Mouse (Mus musculus): ENCODE results near the gene Tspyl1. TPM values are rescaled to one million over a fixed set of nuclear protein-coding genes. Genes with fewer than 3 reads are reported as not detected.

Gene Tspyl1
- polyA plus RNA-seq, 1 experiment from 2014 or later = 69.7 TPM

- ATAC-seq (ENCODE audit: insufficient read depth, low FRiP score, low read depth) = no peak
- no peak overlapping the region for H3K27ac ChIP-seq
Observed at GRCm38 (mm10) chr10:34309915-34310685, 28.1 kb downstream of the Tspyl1 start.

DNA sequence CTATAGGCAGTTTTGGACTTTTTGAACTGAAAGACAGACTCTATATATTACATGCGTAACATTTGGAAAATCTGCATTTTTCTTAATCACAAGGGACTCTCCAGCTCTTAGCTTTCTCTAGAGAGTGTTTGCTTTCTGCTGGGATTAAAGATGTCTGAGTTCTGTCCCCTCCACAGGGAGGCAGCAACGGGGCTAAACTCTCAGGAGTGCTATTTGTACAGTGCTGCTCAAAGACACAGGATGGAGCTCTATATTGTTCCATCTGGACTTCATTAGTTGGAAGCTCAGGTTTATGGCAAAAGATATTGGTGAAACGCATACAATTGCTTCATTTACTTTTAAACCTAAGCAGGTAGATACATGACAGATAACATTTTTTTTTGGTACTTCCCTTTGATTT lies 30.5 kb downstream of the Tspyl1 start:
- ATAC-seq (ENCODE audit: insufficient read depth, low FRiP score, low read depth) = no peak
- Histone ChIP-seq H3K27me3 (replicated peaks) (no peaks in the 10 kb centered on the region), H3K4me2 (no peak overlapping the region), H3K4me3 (replicated peaks) (no peak overlapping the region), H3K9ac (no peak overlapping the region), H3K27ac (no peak overlapping the region), H3K4me1 (0 out of 2 replicates have a peak, but pooled peaks cover 3% of the 10 kb centered on the region), H3K36me3 (no peaks in the 10 kb centered on the region), H3K9me3 (no peaks in the 10 kb centered on the region)
- 77% methylated on average over 3 of the region's 3 CpGs for WGBS

More at GRCm38 (mm10) chr10:34309915-34310685, 28.1 kb downstream of the Tspyl1 start:
- Histone ChIP-seq H3K4me1 (no peaks in the 10 kb centered on the region), H3K9ac (no peak overlapping the region), H3K36me3 (no peaks in the 10 kb centered on the region), H3K4me2 (no peak overlapping the region), H3K9me3 (no peaks in the 10 kb centered on the region), H3K4me3 (replicated peaks) (no peak overlapping the region), H3K27me3 (replicated peaks) (no peaks in the 10 kb centered on the region)
- 81% methylated on average over 9 of the region's 9 CpGs for WGBS

DNA sequence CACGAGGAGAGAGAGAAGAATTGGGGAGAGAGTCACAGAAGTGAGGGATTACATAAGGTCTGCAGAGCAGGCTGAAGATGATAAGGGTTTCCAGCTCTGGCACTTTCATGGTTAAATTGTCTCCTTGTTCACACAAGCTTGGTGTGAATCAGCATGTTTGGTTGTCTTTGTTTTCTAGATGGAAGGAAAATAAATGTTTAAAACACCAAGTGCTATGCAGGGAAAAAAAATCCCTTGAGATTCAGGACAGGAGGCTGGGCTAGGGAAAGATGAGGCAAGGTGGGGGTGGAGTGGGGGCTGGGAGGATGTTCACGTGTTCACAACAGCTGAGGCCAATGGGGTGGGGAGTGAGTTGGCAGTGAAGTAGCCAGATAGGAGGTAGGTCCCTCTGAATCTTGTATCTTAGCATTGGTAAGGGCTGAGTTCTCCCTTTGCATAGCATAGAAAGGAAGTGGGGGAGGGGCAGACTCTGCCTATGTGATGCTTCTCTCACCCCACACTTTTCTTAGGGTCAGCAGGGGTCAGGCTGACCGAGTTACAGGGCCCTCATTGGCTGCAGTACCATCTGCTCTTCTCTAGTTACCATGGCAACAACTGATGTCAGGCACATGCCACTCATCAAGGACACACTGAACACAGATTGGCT lies 34.7 kb downstream of the Tspyl1 start:
- 0 out of 2 replicates have a peak, but pooled peaks cover 3% of the 10 kb centered on the region for H3K4me1 ChIP-seq
- 6% methylated on average over 3 of the region's 3 CpGs for WGBS
- H3K4me2 ChIP-seq = no peak overlapping the region
- no peak for ATAC-seq (ENCODE audit: insufficient read depth, low FRiP score, low read depth)
- H3K36me3 ChIP-seq = no peaks in the 10 kb centered on the region
- no peak overlapping the region for H3K27ac ChIP-seq
- H3K27me3 ChIP-seq (replicated peaks) = no peaks in the 10 kb centered on the region
- no peak overlapping the region for H3K9ac ChIP-seq
- no peak overlapping the region for H3K4me3 ChIP-seq (replicated peaks)
- H3K9me3 ChIP-seq = no peaks in the 10 kb centered on the region

DNA sequence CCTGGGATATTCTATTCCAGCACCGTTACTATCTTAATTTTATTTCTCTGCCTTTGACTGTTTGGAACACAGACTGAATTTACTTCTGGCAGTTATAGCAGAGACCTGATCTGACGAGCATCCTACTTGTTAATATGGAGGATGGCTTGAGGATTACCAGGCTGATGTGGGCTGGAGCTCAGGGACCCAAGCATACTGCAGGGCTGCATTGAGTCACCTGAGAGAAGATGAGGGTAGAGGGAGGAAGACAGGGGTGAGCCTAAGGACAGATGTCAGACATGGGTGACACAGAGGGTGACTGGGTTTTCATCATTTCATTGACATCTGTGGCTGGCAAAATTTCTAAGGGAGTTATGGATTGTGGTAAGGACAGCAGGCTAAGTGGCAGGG lies 35.2 kb downstream of the Tspyl1 start:
- Histone ChIP-seq H3K27ac (no peak overlapping the region), H3K4me1 (0 out of 2 replicates have a peak, but pooled peaks cover 3% of the 10 kb centered on the region), H3K9me3 (no peaks in the 10 kb centered on the region), H3K27me3 (replicated peaks) (no peaks in the 10 kb centered on the region), H3K4me2 (no peak overlapping the region), H3K4me3 (replicated peaks) (no peak overlapping the region), H3K9ac (no peak overlapping the region), H3K36me3 (no peaks in the 10 kb centered on the region)
- no peak for ATAC-seq (ENCODE audit: insufficient read depth, low FRiP score, low read depth)
- 38% methylated on average over 2 of the region's 2 CpGs for WGBS

DNA sequence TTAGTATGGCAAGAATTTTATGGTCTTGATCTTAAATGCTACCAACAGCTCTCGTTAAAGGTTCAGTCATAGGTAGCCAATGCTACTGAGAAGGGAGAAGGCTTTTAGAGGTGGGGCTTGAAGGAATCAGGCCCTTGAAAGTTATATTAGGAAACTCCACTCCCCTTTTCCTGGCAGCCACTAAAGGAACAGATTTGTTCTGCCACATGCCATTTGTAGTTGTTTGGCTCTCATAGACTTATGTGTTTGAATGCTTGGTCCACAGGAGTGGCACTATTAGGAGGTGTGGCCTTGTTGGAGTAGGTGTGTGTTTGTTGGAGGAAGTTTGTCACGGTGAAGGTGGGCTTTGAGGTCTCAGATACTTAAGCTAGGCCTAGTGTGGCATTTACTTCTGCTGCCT lies 38.8 kb downstream of the Tspyl1 start:
- 88% methylated on average over 2 of the region's 2 CpGs for WGBS
- Histone ChIP-seq H3K4me1 (0 out of 2 replicates have a peak, but pooled peaks cover 3% of the 10 kb centered on the region), H3K27ac (no peak overlapping the region)

DNA sequence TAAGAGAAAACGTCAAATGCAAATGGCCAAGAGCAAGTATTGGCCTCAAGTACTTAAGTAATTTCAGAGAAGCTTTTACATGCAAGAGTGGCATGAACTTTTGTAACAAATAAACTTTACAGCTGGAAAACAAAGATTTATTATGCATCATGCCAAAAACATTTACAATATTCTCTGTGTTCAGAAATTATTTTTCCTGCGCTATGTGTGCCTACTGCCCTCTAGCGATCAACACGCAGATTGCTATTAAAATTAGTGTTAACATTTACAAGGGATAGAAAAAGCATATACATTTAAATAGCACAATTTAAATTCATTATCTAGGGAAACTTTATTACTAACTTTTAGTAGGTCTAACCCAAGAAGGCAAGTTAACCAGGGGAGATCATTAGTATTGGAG lies 44.7 kb downstream of the Tspyl1 start:
- ATAC-seq (ENCODE audit: insufficient read depth, low FRiP score, low read depth) = no peak
- H3K4me1 ChIP-seq = no peaks in the 10 kb centered on the region
- WGBS = 20% methylated on average over 4 of the region's 4 CpGs

More for the DNA sequence above, 38.8 kb downstream of the Tspyl1 start:
- no peak overlapping the region for H3K9ac ChIP-seq
- H3K4me2 ChIP-seq = no peak overlapping the region
- no peaks in the 10 kb centered on the region for H3K27me3 ChIP-seq (replicated peaks)
- ATAC-seq (ENCODE audit: insufficient read depth, low FRiP score, low read depth) = no peak
- H3K4me3 ChIP-seq (replicated peaks) = no peak overlapping the region
- no peaks in the 10 kb centered on the region for H3K9me3 ChIP-seq
- no peaks in the 10 kb centered on the region for H3K36me3 ChIP-seq

DNA sequence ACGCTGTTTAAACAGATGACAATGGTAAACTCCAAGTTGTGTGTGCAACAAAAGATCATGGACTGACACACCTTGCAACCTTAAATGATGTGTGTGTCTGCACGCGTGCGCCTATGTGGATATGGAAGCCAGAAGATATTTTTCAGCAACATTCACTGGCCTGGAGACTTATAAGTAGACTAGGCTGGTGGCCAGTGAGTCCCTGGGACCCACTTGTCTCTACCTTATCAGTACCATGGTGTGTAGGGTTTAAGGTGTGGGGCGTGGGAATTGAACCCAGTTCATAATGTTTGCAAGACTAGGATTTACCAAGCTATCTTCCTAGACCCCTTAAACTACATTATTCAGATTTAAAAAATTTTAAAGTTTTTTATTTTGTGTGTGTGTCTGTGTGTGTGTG lies 45.2 kb downstream of the Tspyl1 start:
- ATAC-seq (ENCODE audit: insufficient read depth, low FRiP score, low read depth) = no peak
- H3K4me2 ChIP-seq = no peak overlapping the region
- H3K27ac ChIP-seq = no peak overlapping the region
- WGBS = 62% methylated on average over 5 of the region's 5 CpGs
- H3K4me1 ChIP-seq = no peaks in the 10 kb centered on the region
- H3K36me3 ChIP-seq = no peaks in the 10 kb centered on the region
- no peak overlapping the region for H3K9ac ChIP-seq
- no peak overlapping the region for H3K4me3 ChIP-seq (replicated peaks)
- H3K27me3 ChIP-seq (replicated peaks) = no peaks in the 10 kb centered on the region
- no peaks in the 10 kb centered on the region for H3K9me3 ChIP-seq

More for the DNA sequence above, 44.7 kb downstream of the Tspyl1 start:
- Histone ChIP-seq H3K9me3 (no peaks in the 10 kb centered on the region), H3K27ac (no peak overlapping the region), H3K9ac (no peak overlapping the region), H3K4me3 (replicated peaks) (no peak overlapping the region), H3K4me2 (no peak overlapping the region), H3K27me3 (replicated peaks) (no peaks in the 10 kb centered on the region), H3K36me3 (no peaks in the 10 kb centered on the region)

DNA sequence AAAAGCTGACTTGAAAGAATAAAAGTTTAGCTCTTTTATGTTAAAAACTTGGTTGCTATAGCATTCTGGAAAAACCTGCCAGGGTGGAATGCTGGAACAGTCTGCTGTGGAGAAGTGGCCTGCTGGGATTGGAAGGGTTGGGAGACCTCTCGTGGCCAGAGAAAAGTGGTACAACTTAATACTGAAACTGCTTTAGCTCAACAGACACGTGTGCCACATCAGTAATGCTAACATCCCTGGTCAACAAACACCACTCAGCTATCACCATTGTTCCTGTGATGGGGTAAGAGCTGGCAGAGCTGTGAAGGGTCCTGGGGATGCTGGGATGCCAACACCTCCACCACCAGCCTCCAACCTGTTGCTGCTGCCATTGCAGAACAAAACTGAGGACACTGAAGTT lies 46.3 kb downstream of the Tspyl1 start:
- ATAC-seq (ENCODE audit: insufficient read depth, low FRiP score, low read depth) = no peak
- no peaks in the 10 kb centered on the region for H3K9me3 ChIP-seq

More for the DNA sequence above, 46.3 kb downstream of the Tspyl1 start:
- Histone ChIP-seq H3K4me2 (no peak overlapping the region), H3K27me3 (replicated peaks) (no peaks in the 10 kb centered on the region), H3K9ac (no peak overlapping the region), H3K27ac (no peak overlapping the region), H3K4me1 (no peaks in the 10 kb centered on the region), H3K4me3 (replicated peaks) (no peak overlapping the region), H3K36me3 (no peaks in the 10 kb centered on the region)
- 0% methylated on average over 2 of the region's 2 CpGs for WGBS

Other genes starting within 250 kb of the Tspyl1 start
- not detected in 2 replicates for gene Trappc3l, start 244.6 kb upstream of the Tspyl1 start, polyA plus RNA-seq (2015; fragmentation: Nextera tagmentation; extraction: Ambion mirVana)
- not detected in 2 replicates for gene Calhm4, start 237.9 kb upstream of the Tspyl1 start, polyA plus RNA-seq (2015; fragmentation: Nextera tagmentation; extraction: Ambion mirVana)
- 0.89 and 1.0 TPM in 2 replicates for gene Calhm5, start 185.7 kb upstream of the Tspyl1 start, polyA plus RNA-seq (2015; fragmentation: Nextera tagmentation; extraction: Ambion mirVana)
- gene Calhm6, start 154.2 kb upstream of the Tspyl1 start, polyA plus RNA-seq (2015; fragmentation: Nextera tagmentation; extraction: Ambion mirVana) = 1.4 and 2.3 TPM in 2 replicates
- gene Dse, start 74.5 kb upstream of the Tspyl1 start, polyA plus RNA-seq (2015; fragmentation: Nextera tagmentation; extraction: Ambion mirVana) = 16.7 and 19.2 TPM in 2 replicates
- gene Tspyl4, start 15.3 kb downstream of the Tspyl1 start, polyA plus RNA-seq (2015; fragmentation: Nextera tagmentation; extraction: Ambion mirVana) = 14.7 and 15.9 TPM in 2 replicates
- 0.10 TPM in 2 replicates for gene Col10a1, start 107.8 kb downstream of the Tspyl1 start, polyA plus RNA-seq (2015; fragmentation: Nextera tagmentation; extraction: Ambion mirVana)
- gene Nt5dc1, start 136.4 kb downstream of the Tspyl1 start, polyA plus RNA-seq (2015; fragmentation: Nextera tagmentation; extraction: Ambion mirVana) = 10.8 and 11.4 TPM in 2 replicates
- gene Frk, start 201.2 kb downstream of the Tspyl1 start, polyA plus RNA-seq (2015; fragmentation: Nextera tagmentation; extraction: Ambion mirVana) = 14.3 and 14.8 TPM in 2 replicates

Data from stomach, embryonic 15.5 days (tissue).